Mouse (Mus musculus): ENCODE data around the gene Frs3. TPM values are rescaled to one million over a fixed set of nuclear protein-coding genes. Genes with fewer than 3 reads are reported as not detected.

Frs3 gene
- total and polyA plus RNA-seq, 3 experiments: 4.8 to 10.8 (median 5.2) TPM

DNA sequence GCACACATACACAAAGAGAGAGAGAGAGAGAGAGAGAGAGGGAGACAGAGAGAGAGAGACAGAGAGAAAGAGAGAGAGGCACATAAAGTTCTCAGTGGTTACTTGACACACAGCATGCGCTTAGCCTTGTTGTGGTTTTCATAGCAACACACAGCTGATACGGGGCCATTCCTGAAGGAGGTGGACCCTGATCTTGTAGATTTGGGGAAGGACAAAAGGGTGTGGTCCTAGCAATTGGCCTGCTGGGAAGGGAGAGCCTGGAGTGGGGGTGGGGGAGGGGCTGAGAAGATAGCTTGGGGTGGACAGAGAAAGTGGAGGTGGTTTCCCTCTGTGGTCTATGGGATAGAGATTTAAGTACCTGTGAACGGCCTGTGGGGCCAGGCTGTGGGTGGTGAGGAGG lies 21.2 kb downstream of the Frs3 start:
- no peak overlapping the region for H3K27ac ChIP-seq
- 74% methylated on average over 3 of the region's 3 CpGs for WGBS
- H3K36me3 ChIP-seq (ENCODE audit: control insufficient read depth, insufficient read depth, low read length): no peaks in the 10 kb centered on the region
- TF ChIP-seq POLR2A (IDR thresholded peaks at IDR 0.05; ENCODE audit: insufficient read depth, low read depth, low read length) (no peak), CTCF (IDR thresholded peaks at IDR 0.05) (no peak), EP300 (IDR thresholded peaks at IDR 0.05; ENCODE audit: insufficient read depth, low read depth, low read length) (no peak)
- H3K9ac ChIP-seq (ENCODE audit: low read depth, low read length): no peak overlapping the region
- H3K4me1 ChIP-seq (ENCODE audit: control insufficient read depth, insufficient read depth, low read length): no peaks in the 10 kb centered on the region
- no peaks in the 10 kb centered on the region for H3K27me3 ChIP-seq (ENCODE audit: control insufficient read depth, insufficient read depth, low read length)
- H3K4me3 ChIP-seq: no peak overlapping the region
- no peaks in the 10 kb centered on the region for H3K79me2 ChIP-seq (replicated peaks; ENCODE audit: control insufficient read depth, insufficient read depth, low read length)
- intact Hi-C loops (cut with DNase I): no loop called here
- no peak for DNase-seq

DNA sequence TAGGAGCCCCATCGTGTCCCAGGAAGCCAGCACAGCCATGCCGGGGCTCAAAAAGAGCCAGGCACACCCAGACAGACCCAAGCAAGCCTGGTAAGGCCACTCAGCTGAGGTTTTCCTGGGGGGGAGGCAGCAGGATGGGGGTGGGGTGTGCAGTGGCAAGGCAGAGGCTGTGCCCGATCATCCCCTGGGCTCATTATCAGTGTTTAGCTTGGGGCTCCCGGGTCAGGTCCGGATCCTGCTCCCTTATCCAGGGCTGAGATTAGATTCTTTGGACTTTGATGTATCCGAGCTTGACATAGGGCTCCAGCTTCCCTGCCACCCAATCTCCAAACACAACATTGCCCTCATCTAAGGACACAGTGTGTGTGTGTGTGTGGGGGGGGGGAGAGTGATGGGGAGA lies 23.1 kb downstream of the Frs3 start:
- Histone ChIP-seq H3K27me3 (ENCODE audit: control insufficient read depth, insufficient read depth, low read length) (no peaks in the 10 kb centered on the region), H3K79me2 (replicated peaks; ENCODE audit: control insufficient read depth, insufficient read depth, low read length) (no peaks in the 10 kb centered on the region), H3K4me1 (ENCODE audit: control insufficient read depth, insufficient read depth, low read length) (no peaks in the 10 kb centered on the region), H3K4me3 (no peak overlapping the region), H3K36me3 (ENCODE audit: control insufficient read depth, insufficient read depth, low read length) (no peaks in the 10 kb centered on the region), H3K27ac (no peak overlapping the region), H3K9ac (ENCODE audit: low read depth, low read length) (no peak overlapping the region)
- no peak for DNase-seq
- TF ChIP-seq POLR2A (IDR thresholded peaks at IDR 0.05; ENCODE audit: insufficient read depth, low read depth, low read length): no peak
- TF ChIP-seq EP300 (IDR thresholded peaks at IDR 0.05; ENCODE audit: insufficient read depth, low read depth, low read length): no peak
- intact Hi-C loops (cut with DNase I): no loop called here
- 30% methylated on average over 6 of the region's 6 CpGs for WGBS

DNA sequence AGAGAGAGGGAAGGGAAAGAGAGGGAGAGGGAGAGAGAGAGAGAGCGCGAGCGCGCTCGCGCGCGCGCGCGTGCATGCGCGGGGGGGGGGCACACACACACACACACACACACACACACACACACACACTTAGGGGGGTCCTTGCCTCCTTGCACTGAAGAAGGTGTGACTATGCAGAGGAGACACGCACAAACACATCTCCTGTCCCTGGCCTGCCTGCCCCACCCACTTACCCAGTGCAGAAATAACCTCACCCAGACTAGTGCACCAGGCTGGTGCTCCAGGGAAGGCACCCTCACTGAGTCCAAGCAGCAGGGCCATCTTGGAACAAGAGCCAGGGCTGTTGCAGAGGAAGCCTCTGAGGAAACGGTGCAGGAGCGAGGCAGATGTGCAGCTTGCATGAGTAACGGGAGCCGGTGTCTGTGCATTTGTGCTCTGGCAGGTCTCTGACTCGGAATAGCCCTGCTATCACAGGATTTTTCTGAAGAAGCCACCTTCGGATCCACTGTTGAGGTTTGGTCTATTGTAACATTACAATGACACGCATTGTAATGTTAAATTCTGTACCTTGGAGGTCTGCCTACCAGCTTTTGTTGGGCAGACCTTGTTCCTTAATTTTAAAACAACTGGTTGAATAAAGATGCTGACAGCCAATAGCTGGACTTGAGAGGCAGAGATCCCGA lies 24.2 kb downstream of the Frs3 start:
- Histone ChIP-seq H3K9ac (ENCODE audit: low read depth, low read length) (no peak overlapping the region), H3K27ac (no peak overlapping the region), H3K36me3 (ENCODE audit: control insufficient read depth, insufficient read depth, low read length) (no peaks in the 10 kb centered on the region), H3K4me1 (ENCODE audit: control insufficient read depth, insufficient read depth, low read length) (no peaks in the 10 kb centered on the region), H3K4me3 (no peak overlapping the region), H3K27me3 (ENCODE audit: control insufficient read depth, insufficient read depth, low read length) (no peaks in the 10 kb centered on the region), H3K79me2 (replicated peaks; ENCODE audit: control insufficient read depth, insufficient read depth, low read length) (no peaks in the 10 kb centered on the region)
- intact Hi-C loops (cut with DNase I): no loop called here
- DNase-seq: no peak
- WGBS: 62% methylated on average over 9 of the region's 22 CpGs
- no peak for TF ChIP-seq CTCF (IDR thresholded peaks at IDR 0.05)
- TF ChIP-seq POLR2A (IDR thresholded peaks at IDR 0.05; ENCODE audit: insufficient read depth, low read depth, low read length): no peak
- no peak for TF ChIP-seq EP300 (IDR thresholded peaks at IDR 0.05; ENCODE audit: insufficient read depth, low read depth, low read length)

DNA sequence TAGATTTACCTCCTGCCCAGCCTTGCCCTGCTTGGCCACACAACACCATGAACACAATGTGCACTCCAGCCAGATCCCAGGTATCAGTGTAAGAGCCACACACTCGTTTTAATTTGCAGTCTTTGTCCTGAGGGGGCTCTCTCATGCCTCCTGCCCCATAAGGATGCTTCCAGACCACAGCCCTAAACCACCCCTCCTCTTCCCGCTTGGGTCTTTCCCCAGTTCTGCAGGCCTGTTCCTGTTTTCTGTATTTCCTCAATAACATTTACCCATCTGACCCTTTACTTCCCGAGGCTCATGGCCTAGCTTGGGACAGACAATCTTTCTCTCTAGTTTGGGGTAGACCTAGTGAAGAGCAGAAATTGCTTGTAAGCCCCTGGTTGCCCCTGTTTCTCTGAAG lies 26.2 kb downstream of the Frs3 start:
- no peak for TF ChIP-seq CTCF (IDR thresholded peaks at IDR 0.05)
- no peak for TF ChIP-seq EP300 (IDR thresholded peaks at IDR 0.05; ENCODE audit: insufficient read depth, low read depth, low read length)
- TF ChIP-seq POLR2A (IDR thresholded peaks at IDR 0.05; ENCODE audit: insufficient read depth, low read depth, low read length): no peak
- Histone ChIP-seq H3K27ac (no peak overlapping the region), H3K9ac (ENCODE audit: low read depth, low read length) (no peak overlapping the region), H3K4me3 (no peak overlapping the region), H3K27me3 (ENCODE audit: control insufficient read depth, insufficient read depth, low read length) (no peaks in the 10 kb centered on the region), H3K4me1 (ENCODE audit: control insufficient read depth, insufficient read depth, low read length) (no peaks in the 10 kb centered on the region), H3K36me3 (ENCODE audit: control insufficient read depth, insufficient read depth, low read length) (no peaks in the 10 kb centered on the region), H3K79me2 (replicated peaks; ENCODE audit: control insufficient read depth, insufficient read depth, low read length) (no peaks in the 10 kb centered on the region)
- DNase-seq: no peak
- intact Hi-C loops (cut with DNase I): no loop called here
- 47% methylated on average over 3 of the region's 3 CpGs for WGBS

DNA sequence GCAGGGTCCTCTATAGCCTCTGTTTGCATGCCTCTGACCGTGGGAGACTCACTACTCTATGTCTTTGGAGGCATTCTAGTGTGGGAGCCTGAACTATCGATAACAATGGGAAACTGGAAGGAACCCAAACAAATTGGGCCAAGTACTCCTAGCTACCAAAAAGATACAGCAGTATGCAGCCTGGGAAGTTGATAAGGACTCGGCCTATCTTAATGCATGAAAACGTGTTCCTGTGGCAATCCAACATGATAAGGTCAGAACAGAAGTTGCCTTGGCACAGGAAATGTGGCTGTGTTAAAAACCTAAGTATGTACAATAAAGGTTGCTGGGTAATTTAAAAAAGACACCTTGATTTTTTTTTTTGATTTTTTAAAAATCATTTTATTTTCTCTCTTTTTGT lies 32.4 kb downstream of the Frs3 start:
- Histone ChIP-seq H3K79me2 (replicated peaks; ENCODE audit: control insufficient read depth, insufficient read depth, low read length) (no peaks in the 10 kb centered on the region), H3K4me3 (no peak overlapping the region), H3K36me3 (ENCODE audit: control insufficient read depth, insufficient read depth, low read length) (no peaks in the 10 kb centered on the region), H3K27me3 (ENCODE audit: control insufficient read depth, insufficient read depth, low read length) (no peaks in the 10 kb centered on the region), H3K4me1 (ENCODE audit: control insufficient read depth, insufficient read depth, low read length) (no peaks in the 10 kb centered on the region), H3K9ac (ENCODE audit: low read depth, low read length) (no peak overlapping the region), H3K27ac (no peak overlapping the region)
- DNase-seq: no peak
- intact Hi-C loops (cut with DNase I): no loop called here
- TF ChIP-seq POLR2A (IDR thresholded peaks at IDR 0.05; ENCODE audit: insufficient read depth, low read depth, low read length): no peak
- TF ChIP-seq EP300 (IDR thresholded peaks at IDR 0.05; ENCODE audit: insufficient read depth, low read depth, low read length): no peak
- TF ChIP-seq CTCF (IDR thresholded peaks at IDR 0.05): no peak
- 11% methylated on average over 4 of the region's 4 CpGs for WGBS

DNA sequence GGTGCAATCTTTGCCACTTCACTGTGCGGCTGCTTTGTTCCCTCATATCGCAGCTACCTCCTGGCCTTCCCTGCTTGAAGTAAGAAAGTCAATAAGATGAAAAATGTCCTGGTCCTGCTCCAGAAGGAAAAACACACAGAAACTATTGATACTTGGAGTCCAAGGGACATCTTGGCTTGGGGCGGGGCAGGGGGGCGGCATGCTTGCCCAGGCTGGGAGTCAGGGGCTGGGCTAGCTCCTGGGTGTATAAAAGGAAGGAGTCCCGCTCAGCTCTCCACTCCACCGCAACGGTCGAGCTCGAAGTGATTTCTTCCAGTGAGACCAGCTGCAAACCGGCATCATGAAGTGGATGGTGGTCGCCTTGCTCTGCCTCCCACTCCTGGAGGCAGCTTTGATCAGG lies 37.7 kb downstream of the Frs3 start, which contains the start of gene Pgc:
TSS of gene Pgc (plus strand) at position 277 of the 400 bp plus-strand sequence.
- H3K4me3 ChIP-seq: no peak within 1 kb of the TSS
- H3K4me1 ChIP-seq (ENCODE audit: control insufficient read depth, insufficient read depth, low read length): no peaks in the 10 kb centered on the region
- no peak within 1 kb of the TSS for H3K9ac ChIP-seq (ENCODE audit: low read depth, low read length)
- no peaks in the 10 kb centered on the region for H3K36me3 ChIP-seq (ENCODE audit: control insufficient read depth, insufficient read depth, low read length)
- no peak for DNase-seq
- intact Hi-C loops (cut with DNase I): no loop called here
- no peak within 1 kb of the TSS for H3K27ac ChIP-seq
- TF ChIP-seq CTCF (IDR thresholded peaks at IDR 0.05) (no peak), POLR2A (IDR thresholded peaks at IDR 0.05; ENCODE audit: insufficient read depth, low read depth, low read length) (no peak), EP300 (IDR thresholded peaks at IDR 0.05; ENCODE audit: insufficient read depth, low read depth, low read length) (no peak)
- H3K27me3 ChIP-seq (ENCODE audit: control insufficient read depth, insufficient read depth, low read length): no peaks in the 10 kb centered on the region
- no peaks in the 10 kb centered on the region for H3K79me2 ChIP-seq (replicated peaks; ENCODE audit: control insufficient read depth, insufficient read depth, low read length)
- WGBS: 78% methylated on average over 11 of the region's 11 CpGs

Data from heart, adult 2 months (tissue).